Mouse (Mus musculus): ENCODE measurements around the gene Olfr110. TPM values are rescaled to one million over a fixed set of nuclear protein-coding genes. Genes with fewer than 3 reads are reported as not detected.

Gene Olfr110
- not detected for polyA plus RNA-seq (2017; shearing (Covaris generic))

DNA sequence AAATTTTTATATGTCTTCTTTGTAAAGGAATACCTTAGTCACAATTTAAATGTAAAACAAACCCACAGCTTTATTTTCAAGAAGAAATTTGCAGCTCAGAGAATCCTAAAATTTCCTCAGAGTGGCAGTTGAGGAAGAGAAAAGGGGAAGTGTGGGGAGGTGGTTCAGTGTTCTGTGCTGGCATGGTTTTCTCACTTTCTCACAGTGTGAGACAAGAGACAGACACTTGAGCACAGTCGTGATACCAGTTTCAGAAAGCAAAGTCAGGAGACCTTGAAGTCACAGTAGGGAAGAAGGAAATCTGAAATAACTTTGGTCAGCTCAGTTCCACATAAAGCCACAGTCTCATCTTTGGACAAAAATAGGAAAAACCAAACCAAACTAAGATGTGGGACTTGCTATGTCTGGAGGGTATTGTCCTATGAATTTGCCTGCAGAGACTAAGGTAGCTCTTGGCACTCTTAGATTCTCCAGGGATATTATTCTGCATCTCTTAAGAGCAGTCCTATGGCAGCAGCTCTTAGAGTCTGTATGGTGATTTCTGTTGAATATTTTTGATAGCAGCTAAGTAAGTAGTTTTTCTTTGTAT is at the start of gene Olfr110:
Olfr110 (plus strand) TSS at position 539 of the 589 bp plus-strand sequence.

DNA sequence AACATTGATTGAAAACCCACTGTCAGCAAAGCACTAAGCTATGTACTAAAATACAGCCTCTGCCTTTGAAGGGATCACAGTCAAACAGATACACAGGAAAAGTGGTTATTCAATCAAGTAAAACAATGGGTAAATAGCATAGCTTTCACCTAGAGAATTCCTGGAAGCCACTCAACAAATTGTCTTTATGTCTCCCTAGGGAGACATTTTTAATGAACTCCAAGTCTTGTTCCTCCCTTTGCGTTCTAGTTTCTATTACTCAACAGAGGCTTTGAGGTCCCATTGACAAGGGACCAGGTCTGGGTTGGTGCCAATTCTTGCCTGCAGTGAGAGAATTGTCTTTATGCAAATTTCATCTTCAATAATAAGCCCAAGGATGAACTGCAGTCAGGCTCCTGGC is 47.1 kb upstream of the Olfr110 start, which contains the start of gene Olfr108:
Olfr108 (plus strand) TSS at position 301 of the 400 bp plus-strand sequence.

DNA sequence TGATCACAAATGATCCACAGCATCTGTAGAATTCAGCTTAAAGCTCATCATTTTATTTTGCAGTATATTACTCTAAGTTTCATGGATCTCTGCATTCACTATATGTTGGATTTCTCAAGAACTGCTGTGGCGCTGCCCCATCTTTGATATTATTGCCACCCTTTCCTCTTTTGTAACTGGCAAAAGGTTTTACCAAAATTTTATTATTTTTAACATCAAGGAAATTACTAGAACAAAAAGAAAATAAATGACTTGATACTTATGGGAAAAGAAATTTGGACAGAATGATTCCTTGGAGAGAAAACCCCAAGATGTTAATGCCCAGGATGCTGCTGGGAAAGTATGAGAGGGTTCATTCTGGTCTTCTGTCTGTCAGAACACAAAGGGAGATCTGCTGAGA is 33.7 kb upstream of the Olfr110 start, which contains the start of gene Olfr109:
Olfr109 (plus strand) TSS at position 301 of the 400 bp plus-strand sequence.

DNA sequence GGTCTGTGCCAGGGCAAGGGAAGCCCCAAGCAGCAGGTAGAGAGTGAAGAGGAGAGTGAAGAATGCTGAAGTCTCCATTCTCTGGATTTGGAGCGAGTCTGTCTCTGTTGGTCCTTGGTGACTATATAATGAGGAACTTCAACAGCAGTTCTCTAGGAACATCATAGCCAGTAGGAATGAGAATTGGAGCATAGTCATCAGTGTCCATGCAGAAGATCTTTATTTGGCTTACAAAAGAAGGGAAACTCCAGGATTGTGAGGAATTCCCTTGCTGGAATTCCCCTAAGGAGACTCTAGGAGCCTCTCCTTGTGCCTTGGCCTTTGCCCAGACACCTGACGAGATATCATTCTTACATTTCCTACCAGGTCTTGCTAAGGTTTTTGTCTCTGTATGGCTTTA is 8.8 kb upstream of the Olfr110 start, which contains the start of gene H2-M2:
H2-M2 (minus strand) TSS at position 101 of the 400 bp plus-strand sequence.

DNA sequence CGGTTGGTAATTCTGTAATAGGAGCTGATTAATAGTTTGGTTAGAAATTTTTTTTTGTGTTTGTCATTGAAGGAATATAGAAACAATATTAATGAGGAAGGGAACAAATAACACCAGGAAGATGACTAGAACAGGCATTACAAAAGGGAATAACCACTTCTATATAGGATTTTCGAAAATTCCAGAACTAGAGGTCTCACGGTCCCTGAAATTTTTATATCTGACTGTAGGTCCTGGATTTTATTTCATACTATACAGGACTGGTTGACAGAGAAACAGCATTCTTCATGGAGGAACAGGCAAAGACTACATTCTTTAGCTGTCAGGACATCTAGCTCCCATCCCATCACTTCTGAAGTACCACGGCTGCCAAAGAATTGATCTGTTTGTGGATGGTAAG is 15.5 kb downstream of the Olfr110 start, which contains the start of gene Olfr111:
Olfr111 (plus strand) TSS at position 301 of the 400 bp plus-strand sequence.

Other genes starting within 250 kb of the Olfr110 start
- gene Olfr98, start 228.7 kb upstream of the Olfr110 start, polyA plus RNA-seq (2017; shearing (Covaris generic)): not detected
- gene H2-M3, start 222.2 kb upstream of the Olfr110 start, polyA plus RNA-seq (2017; shearing (Covaris generic)): 73.9 TPM
- 1.3 TPM for gene Olfr99, start 209.0 kb upstream of the Olfr110 start, polyA plus RNA-seq (2017; shearing (Covaris generic))
- gene Olfr101, start 188.2 kb upstream of the Olfr110 start, polyA plus RNA-seq (2017; shearing (Covaris generic)): not detected
- gene Olfr102, start 175.4 kb upstream of the Olfr110 start, polyA plus RNA-seq (2017; shearing (Covaris generic)): 0.29 TPM
- gene Olfr103, start 152.8 kb upstream of the Olfr110 start, polyA plus RNA-seq (2017; shearing (Covaris generic)): not detected
- not detected for gene Olfr104-ps, start 132.9 kb upstream of the Olfr110 start, polyA plus RNA-seq (2017; shearing (Covaris generic))
- gene Olfr105-ps, start 113.4 kb upstream of the Olfr110 start, polyA plus RNA-seq (2017; shearing (Covaris generic)): not detected
- gene Olfr106-ps, start 102.1 kb upstream of the Olfr110 start, polyA plus RNA-seq (2017; shearing (Covaris generic)): not detected
- gene Olfr107, start 93.2 kb upstream of the Olfr110 start, polyA plus RNA-seq (2017; shearing (Covaris generic)): 0.12 TPM
- not detected for gene Olfr108, start 47.0 kb upstream of the Olfr110 start, polyA plus RNA-seq (2017; shearing (Covaris generic))
- gene Olfr109, start 33.6 kb upstream of the Olfr110 start, polyA plus RNA-seq (2017; shearing (Covaris generic)): not detected
- not detected for gene H2-M2, start 8.9 kb upstream of the Olfr110 start, polyA plus RNA-seq (2017; shearing (Covaris generic))
- not detected for gene Olfr111, start 15.6 kb downstream of the Olfr110 start, polyA plus RNA-seq (2017; shearing (Covaris generic))
- gene Olfr112, start 77.0 kb downstream of the Olfr110 start, polyA plus RNA-seq (2017; shearing (Covaris generic)): not detected
- not detected for gene Olfr113, start 85.2 kb downstream of the Olfr110 start, polyA plus RNA-seq (2017; shearing (Covaris generic))
- gene Olfr114, start 100.3 kb downstream of the Olfr110 start, polyA plus RNA-seq (2017; shearing (Covaris generic)): not detected
- gene Olfr115, start 134.6 kb downstream of the Olfr110 start, polyA plus RNA-seq (2017; shearing (Covaris generic)): not detected
- gene Olfr116, start 134.7 kb downstream of the Olfr110 start, polyA plus RNA-seq (2017; shearing (Covaris generic)): not detected
- not detected for gene Olfr117, start 171.3 kb downstream of the Olfr110 start, polyA plus RNA-seq (2017; shearing (Covaris generic))
- gene Olfr118, start 174.5 kb downstream of the Olfr110 start, polyA plus RNA-seq (2017; shearing (Covaris generic)): 0.46 TPM
- gene Olfr119, start 204.1 kb downstream of the Olfr110 start, polyA plus RNA-seq (2017; shearing (Covaris generic)): not detected
- gene Olfr120, start 229.3 kb downstream of the Olfr110 start, polyA plus RNA-seq (2017; shearing (Covaris generic)): not detected

Measured in naive thymus-derived CD4-positive, alpha-beta T cell, adult 5 months (primary cell).